7 mouse cellular contexts compared by ENCODE assay signal in the genomic region with DNA sequence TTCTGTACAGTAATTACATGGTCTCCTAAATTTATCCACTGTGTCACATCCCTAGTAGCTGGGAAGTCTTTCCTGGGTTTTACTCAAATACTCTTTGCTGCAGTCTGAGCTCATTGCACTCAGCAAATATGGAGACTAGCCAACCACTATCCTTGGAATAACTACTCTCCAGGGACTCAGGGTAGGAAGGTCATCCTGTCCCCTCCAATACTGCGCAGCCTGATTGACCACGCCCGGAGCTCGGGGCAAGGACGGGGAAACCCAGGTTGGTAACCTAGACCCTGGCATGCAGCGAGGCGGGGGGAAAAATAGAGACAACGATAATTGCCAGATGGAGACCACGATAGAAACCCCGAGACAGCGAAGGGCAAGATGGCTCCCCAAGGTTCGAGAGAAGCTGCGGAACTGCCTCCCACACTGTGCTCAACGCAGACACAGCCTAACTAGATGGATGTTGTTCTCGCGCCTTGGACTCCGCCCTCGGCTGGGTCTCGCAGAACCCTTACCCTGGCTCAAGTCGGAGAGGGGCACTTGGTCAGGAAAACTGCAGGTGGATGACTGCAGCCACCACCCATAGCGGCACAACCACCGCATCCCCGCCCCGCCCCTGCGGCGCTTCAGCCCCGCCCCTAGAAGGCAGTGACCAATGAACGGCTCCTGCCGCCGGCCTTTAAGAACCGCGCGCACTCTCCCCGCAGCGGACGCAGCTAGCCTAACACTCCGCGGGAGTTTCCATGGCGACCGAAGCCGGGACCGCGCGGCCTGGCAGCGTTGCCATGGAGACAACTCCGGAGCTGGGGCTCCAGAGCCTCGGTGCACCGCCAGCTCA. TPM values are rescaled to one million over a fixed set of nuclear protein-coding genes. Genes with fewer than 3 reads are reported as not detected.
DNase-seq lines count a peak whose midpoint lies in the region; ATAC-seq and TF ChIP-seq lines count a peak whose summit lies in the region.

A gene (plus strand): TSS at position 700 of the 829 bp plus-strand sequence.

- peaks cover 24% of the 10 kb centered on the region for H3K27me3 ChIP-seq in intestine, postnatal 0 days (replicated peaks; ENCODE audit: control insufficient read depth, insufficient read depth, low read length)
- H3K27me3 ChIP-seq in midbrain, embryonic 12.5 days, result peaks cover 9% of the 10 kb centered on the region; the same call in 1 of the 2 replicates
- peaks cover 17% of the 10 kb centered on the region for H3K27me3 ChIP-seq in small intestine, adult 2 months (ENCODE audit: control insufficient read depth, insufficient read depth, low read length)

- no peak for TF ChIP-seq POLR2A in small intestine, adult 2 months (IDR thresholded peaks at IDR 0.05; ENCODE audit: low read depth, low read length)

- H3K27ac ChIP-seq in intestine, postnatal 0 days (ENCODE audit: low read depth, low read length), result no peak within 1 kb of the TSS
- peak within 1 kb of the TSS; percentile 81 for H3K27ac ChIP-seq in midbrain, embryonic 12.5 days (replicated peaks)
- no peak within 1 kb of the TSS for H3K27ac ChIP-seq in small intestine, adult 2 months (ENCODE audit: insufficient read depth, low read depth, low read length)

- no peaks in the 10 kb centered on the region for H3K9me3 ChIP-seq in intestine, postnatal 0 days (ENCODE audit: control insufficient read depth)
- H3K9me3 ChIP-seq in midbrain, embryonic 12.5 days, result no peaks in the 10 kb centered on the region

- no peak for TF ChIP-seq CTCF in intestine, postnatal 0 days (IDR thresholded peaks at IDR 0.05; ENCODE audit: low read depth)
- TF ChIP-seq CTCF in small intestine, adult 2 months (IDR thresholded peaks at IDR 0.05; ENCODE audit: extremely low read depth, insufficient read length, insufficient replicate concordance, low read depth, low read length), result no peak

- ATAC-seq in intestine, postnatal 0 days, result peak; percentile 93
- ATAC-seq in midbrain, embryonic 12.5 days (ENCODE audit: low FRiP score, low read depth), result peak; percentile 98

- DNase-seq in adrenal gland, adult 8-10 months, result peak; percentile 93
- DNase-seq in embryo, embryonic 9.5 days (ENCODE audit: extremely low spot score), result peak; percentile 93
- peak; percentile 4 for DNase-seq in gonadal fat pad, adult 2 months (ENCODE audit: low read depth)
- peak; percentile 98 for DNase-seq in left cerebral cortex, postnatal 4 days

- intact Hi-C loops in left cerebral cortex, postnatal 4 days (cut with DNase I), result no loop called here

- H3K9ac ChIP-seq in intestine, postnatal 0 days (ENCODE audit: low read depth, low read length), result no peak within 1 kb of the TSS
- H3K9ac ChIP-seq in midbrain, embryonic 12.5 days (replicated peaks), result peak within 1 kb of the TSS; percentile 65

- under 1% methylated on average over 47 of the region's 48 CpGs for WGBS in intestine, postnatal 0 days
- under 1% methylated on average over 48 of the region's 48 CpGs for WGBS in midbrain, embryonic 12.5 days
- 2% methylated on average over 48 of the region's 48 CpGs for WGBS in small intestine, adult 2 months

- peak within 1 kb of the TSS; percentile 74 for H3K4me2 ChIP-seq in intestine, postnatal 0 days (replicated peaks; ENCODE audit: low read depth)
- peak within 1 kb of the TSS; percentile 81 for H3K4me2 ChIP-seq in midbrain, embryonic 12.5 days (replicated peaks)

- no peaks in the 10 kb centered on the region for H3K36me3 ChIP-seq in intestine, postnatal 0 days (ENCODE audit: control insufficient read depth, insufficient read depth)
- H3K36me3 ChIP-seq in midbrain, embryonic 12.5 days, result no peaks in the 10 kb centered on the region
- no peaks in the 10 kb centered on the region for H3K36me3 ChIP-seq in small intestine, adult 2 months (ENCODE audit: control insufficient read depth, insufficient read depth, low read length)

- H3K4me3 ChIP-seq in intestine, postnatal 0 days (ENCODE audit: low read depth, low read length), result peak within 1 kb of the TSS; percentile 44
- H3K4me3 ChIP-seq in midbrain, embryonic 12.5 days, result peak within 1 kb of the TSS; percentile 59
- H3K4me3 ChIP-seq in small intestine, adult 2 months (ENCODE audit: low read depth, low read length), result peak within 1 kb of the TSS; percentile 65

- peaks cover 6% of the 10 kb centered on the region; the same call in 1 of the 2 replicates for H3K4me1 ChIP-seq in intestine, postnatal 0 days (replicated peaks; ENCODE audit: control insufficient read depth, insufficient read depth, low read length)
- H3K4me1 ChIP-seq in midbrain, embryonic 12.5 days, result peaks cover 30% of the 10 kb centered on the region
- H3K4me1 ChIP-seq in small intestine, adult 2 months (ENCODE audit: control insufficient read depth, insufficient read depth, insufficient read length, low read length), result peaks cover 8% of the 10 kb centered on the region

RNA-seq across cellular contexts. Expression of the gene that starts here (rescaled TPM):
- 10 to 100 TPM; 10.4 to 17.5 (median 12.5) TPM for total RNA-seq in adrenal gland, adult 8-10 months (2022)
- 4.0 and 5.6 TPM in 2 replicates for polyA plus RNA-seq in gonadal fat pad, adult 2 months (2012; rRNA removed)
- polyA plus RNA-seq in intestine, postnatal 0 days (2015; fragmentation: Nextera tagmentation; extraction: Ambion mirVana), result 1.0 and 1.3 TPM in 2 replicates
- total RNA-seq in left cerebral cortex, postnatal 4 days (2021), result 100 to 1,000 TPM; 161 to 189 TPM
- polyA plus RNA-seq in midbrain, embryonic 12.5 days (2016; fragmentation: Nextera tagmentation; extraction: Ambion mirVana), result 14.7 and 16.8 TPM in 2 replicates
- polyA plus RNA-seq in small intestine, adult 2 months (2012; rRNA removed), result 1.9 and 2.2 TPM in 2 replicates

Comparison
In these comparisons a context has a peak if more than half of its experiments do, and no peak if none do; other contexts are left out.
1. RNA of the gene that starts here (total RNA-seq): 161 to 189 TPM in left cerebral cortex, postnatal 4 days; 10.4 to 17.5 TPM in adrenal gland, adult 8-10 months; every median in the first group is over 4 times any median in the second.
2. DNase-seq: peak in every context shown above with its lines; median percentile 98 in left cerebral cortex, postnatal 4 days; 93 in adrenal gland, adult 8-10 months; 93 in embryo, embryonic 9.5 days; 4 in gonadal fat pad, adult 2 months.
3. Peak in every context shown above with its lines, with median percentiles within 50 percentile points of each other: H3K4me3 ChIP-seq.